24 mouse cellular contexts compared by ENCODE assay signal in the genomic region with DNA sequence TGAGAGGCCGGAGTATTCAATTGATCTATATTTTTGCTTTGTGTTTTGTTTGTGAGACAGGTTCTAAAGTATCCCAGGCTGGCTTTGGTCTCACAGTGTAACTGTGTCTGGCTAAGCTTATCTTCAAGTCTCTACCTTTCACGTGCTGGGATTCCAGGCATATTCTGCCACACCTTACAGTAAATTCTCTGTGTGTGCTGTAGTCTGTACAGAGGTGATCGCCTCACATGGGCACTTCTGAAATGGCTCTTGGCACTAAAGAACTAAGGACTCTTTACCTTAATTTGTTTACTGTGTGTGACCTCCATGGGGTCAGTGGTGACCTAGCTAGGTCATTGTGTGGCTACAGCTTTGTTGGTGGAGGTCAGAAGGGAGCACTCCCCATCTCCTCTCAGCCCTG. TPM values are rescaled to one million over a fixed set of nuclear protein-coding genes. Genes with fewer than 3 reads are reported as not detected.
DNase-seq lines count a peak whose midpoint lies in the region; ATAC-seq and TF ChIP-seq lines count a peak whose summit lies in the region.
"Had no signal": no experiment of that assay in that cellular context is flagged by ENCODE, and none has a peak within 500 bp of the region (broad histone marks: within the 10 kb centered on the region; RNA-seq: fewer than 3 reads in every experiment).

No protein-coding gene starts in this region.

- no peak overlapping the region for H3K27ac ChIP-seq in liver, postnatal 0 days (ENCODE audit: low read depth)
- peak overlapping the region; percentile 95 for H3K27ac ChIP-seq in spleen, adult 2 months (ENCODE audit: insufficient read depth, low read length)
- H3K27ac ChIP-seq in intestine, postnatal 0 days (ENCODE audit: low read depth, low read length): peak overlapping the region; percentile 82
- H3K27ac ChIP-seq in stomach, postnatal 0 days (replicated peaks): peak overlapping the region; percentile 67; the same call in 1 of the 2 replicates
- H3K27ac ChIP-seq: embryonic facial prominence, embryonic 12.5 days; forebrain, embryonic 12.5 days; heart, adult 2 months; hindbrain, embryonic 12.5 days; limb, embryonic 13.5 days; liver, embryonic 13.5 days had no signal

- TF ChIP-seq EP300 in liver, postnatal 0 days (IDR thresholded peaks at IDR 0.05; ENCODE audit: low read depth): no peak
- no peak for TF ChIP-seq EP300 in stomach, postnatal 0 days (optimal IDR thresholded peaks at IDR 0.05)

- H3K27me3 ChIP-seq in liver, postnatal 0 days (ENCODE audit: insufficient read depth, low read length): no peaks in the 10 kb centered on the region
- H3K27me3 ChIP-seq in spleen, adult 2 months (ENCODE audit: control insufficient read depth, insufficient read depth, low read length): no peaks in the 10 kb centered on the region
- H3K27me3 ChIP-seq in intestine, postnatal 0 days (replicated peaks; ENCODE audit: control insufficient read depth, insufficient read depth, low read length): no peaks in the 10 kb centered on the region
- H3K27me3 ChIP-seq in stomach, postnatal 0 days (ENCODE audit: control insufficient read depth, insufficient read depth, low read length): no peaks in the 10 kb centered on the region
- H3K27me3 ChIP-seq: CH12.LX; embryonic facial prominence, embryonic 12.5 days; forebrain, embryonic 12.5 days; hindbrain, embryonic 12.5 days; limb, embryonic 13.5 days; liver, embryonic 13.5 days; Patski had no signal

- no peak for TF ChIP-seq POLR2A in spleen, adult 2 months (IDR thresholded peaks at IDR 0.05; ENCODE audit: low read depth, low read length)

- ATAC-seq in liver, postnatal 0 days: peak; percentile 70
- ATAC-seq in intestine, postnatal 0 days: peak; percentile 89
- peak; percentile 89 for ATAC-seq in stomach, postnatal 0 days (ENCODE audit: low FRiP score, low TSS enrichment)
- ATAC-seq: Patski had no signal

- peaks cover 37% of the 10 kb centered on the region for H3K36me3 ChIP-seq in liver, postnatal 0 days (replicated peaks; ENCODE audit: insufficient read depth, low read length)
- peaks cover 6% of the 10 kb centered on the region; the same call in 1 of the 2 replicates for H3K36me3 ChIP-seq in spleen, adult 2 months (ENCODE audit: control insufficient read depth, insufficient read depth, low read length)
- peaks cover 43% of the 10 kb centered on the region for H3K36me3 ChIP-seq in intestine, postnatal 0 days (ENCODE audit: control insufficient read depth, insufficient read depth)
- H3K36me3 ChIP-seq in stomach, postnatal 0 days (ENCODE audit: control insufficient read depth, insufficient read depth, low read length): peaks cover 5% of the 10 kb centered on the region; the same call in 1 of the 2 replicates

- no peak for DNase-seq in liver, postnatal 0 days
- DNase-seq in liver: no peak
- no peak for DNase-seq in spleen, adult 2 months (ENCODE audit: low read depth in 1 of 2, low spot score in 2 of 2)
- DNase-seq in spleen, adult 18-20 months: no peak
- DNase-seq in stomach, postnatal 0 days (ENCODE audit: low spot score): peak; percentile 59
- DNase-seq in embryo, embryonic 11 days: no peak
- DNase-seq: adrenal gland, postnatal 36 days; cerebellum, adult 11-12 months; cerebellum, postnatal 10 days; gastrocnemius, postnatal 36 days; heart, adult 2 months; layer of hippocampus, postnatal 36 days; liver, embryonic 13.5 days; right cerebral cortex, adult 18-20 months; right cerebral cortex, postnatal 4 days; thymus, postnatal 25 days had no signal

- 75% methylated on average over 3 of the region's 3 CpGs for WGBS in liver, postnatal 0 days (ENCODE audit: insufficient replicate concordance)
- 71% methylated on average over 3 of the region's 3 CpGs for WGBS in spleen, adult 2 months
- 48% methylated on average over 3 of the region's 3 CpGs for WGBS in intestine, postnatal 0 days
- 70% methylated on average over 3 of the region's 3 CpGs for WGBS in stomach, postnatal 0 days

- H3K4me3 ChIP-seq in liver, postnatal 0 days (ENCODE audit: low read depth, low read length): no peak overlapping the region
- H3K4me3 ChIP-seq in spleen, adult 2 months (ENCODE audit: extremely low read depth, insufficient read depth, insufficient read length): no peak overlapping the region
- no peak overlapping the region for H3K4me3 ChIP-seq in intestine, postnatal 0 days (ENCODE audit: low read depth, low read length)
- H3K4me3 ChIP-seq in stomach, postnatal 0 days (ENCODE audit: low read depth, low read length): no peak overlapping the region
- H3K4me3 ChIP-seq: embryonic facial prominence, embryonic 12.5 days; forebrain, embryonic 12.5 days; heart, adult 2 months; hindbrain, embryonic 12.5 days; limb, embryonic 13.5 days; liver, embryonic 13.5 days had no signal

- H3K9ac ChIP-seq in liver, postnatal 0 days (replicated peaks): no peak overlapping the region
- H3K9ac ChIP-seq in intestine, postnatal 0 days (ENCODE audit: low read depth, low read length): no peak overlapping the region
- no peak overlapping the region for H3K9ac ChIP-seq in stomach, postnatal 0 days (ENCODE audit: low read length)
- H3K9ac ChIP-seq: embryonic facial prominence, embryonic 12.5 days; forebrain, embryonic 12.5 days; hindbrain, embryonic 12.5 days; limb, embryonic 13.5 days; liver, embryonic 13.5 days had no signal

- no peak for TF ChIP-seq CTCF in liver, postnatal 0 days (IDR thresholded peaks at IDR 0.05; ENCODE audit: low read depth)
- TF ChIP-seq CTCF in spleen, adult 2 months (IDR thresholded peaks at IDR 0.05; ENCODE audit: extremely low read depth, insufficient read depth, insufficient read length, insufficient replicate concordance): no peak
- no peak for TF ChIP-seq CTCF in intestine, postnatal 0 days (IDR thresholded peaks at IDR 0.05; ENCODE audit: low read depth)
- TF ChIP-seq CTCF in stomach, postnatal 0 days (IDR thresholded peaks at IDR 0.05; ENCODE audit: low read depth): no peak

- no peak overlapping the region for H3K4me2 ChIP-seq in liver, postnatal 0 days (ENCODE audit: low read depth, low read length)
- no peak overlapping the region for H3K4me2 ChIP-seq in intestine, postnatal 0 days (replicated peaks; ENCODE audit: low read depth)
- no peak overlapping the region for H3K4me2 ChIP-seq in stomach, postnatal 0 days (replicated peaks; ENCODE audit: low read depth)
- H3K4me2 ChIP-seq: embryonic facial prominence, embryonic 12.5 days; forebrain, embryonic 12.5 days; hindbrain, embryonic 12.5 days; limb, embryonic 13.5 days; liver, embryonic 13.5 days had no signal

- H3K4me1 ChIP-seq in liver, postnatal 0 days (ENCODE audit: insufficient read depth): peaks cover 10% of the 10 kb centered on the region; the same call in 1 of the 2 replicates
- peaks cover 34% of the 10 kb centered on the region for H3K4me1 ChIP-seq in spleen, adult 2 months (ENCODE audit: control insufficient read depth, insufficient read depth, insufficient read length)
- 0 out of 2 replicates have a peak, but pooled peaks cover 6% of the 10 kb centered on the region for H3K4me1 ChIP-seq in intestine, postnatal 0 days (replicated peaks; ENCODE audit: control insufficient read depth, insufficient read depth, low read length)
- no peaks in the 10 kb centered on the region for H3K4me1 ChIP-seq in stomach, postnatal 0 days (replicated peaks; ENCODE audit: control insufficient read depth, insufficient read depth)
- H3K4me1 ChIP-seq: embryonic facial prominence, embryonic 12.5 days; forebrain, embryonic 12.5 days; hindbrain, embryonic 12.5 days; limb, embryonic 13.5 days had no signal

- H3K9me3 ChIP-seq in liver, postnatal 0 days (ENCODE audit: low read length): no peaks in the 10 kb centered on the region
- H3K9me3 ChIP-seq in intestine, postnatal 0 days (ENCODE audit: control insufficient read depth): no peaks in the 10 kb centered on the region
- H3K9me3 ChIP-seq in stomach, postnatal 0 days (ENCODE audit: control insufficient read depth, low read length): no peaks in the 10 kb centered on the region
- H3K9me3 ChIP-seq: embryonic facial prominence, embryonic 12.5 days; forebrain, embryonic 12.5 days; G1E; hindbrain, embryonic 12.5 days; limb, embryonic 13.5 days; liver, embryonic 13.5 days had no signal

RNA-seq across cellular contexts. Expression of a gene that starts 15.9 kb away (rescaled TPM):
- polyA plus RNA-seq in liver, postnatal 0 days (2015; fragmentation: Nextera tagmentation; extraction: Ambion mirVana): 3.5 and 4.0 TPM in 2 replicates
- 2.0 and 2.2 TPM in 2 replicates for polyA plus RNA-seq in spleen, adult 2 months (2012; rRNA removed)
- 9.4 and 9.6 TPM in 2 replicates for polyA plus RNA-seq in intestine, postnatal 0 days (2015; fragmentation: Nextera tagmentation; extraction: Ambion mirVana)
- 6.1 and 6.3 TPM in 2 replicates for polyA plus RNA-seq in stomach, postnatal 0 days (2015; fragmentation: Nextera tagmentation; extraction: Ambion mirVana)

RNA-seq across cellular contexts. Expression of a gene that starts 16.3 kb away (rescaled TPM):
- 56.7 and 70.2 TPM in 2 replicates for polyA plus RNA-seq in liver, postnatal 0 days (2015; fragmentation: Nextera tagmentation; extraction: Ambion mirVana)
- 167 and 366 TPM in 2 replicates for polyA plus RNA-seq in spleen, adult 2 months (2012; rRNA removed)
- polyA plus RNA-seq in intestine, postnatal 0 days (2015; fragmentation: Nextera tagmentation; extraction: Ambion mirVana): 187 and 200 TPM in 2 replicates
- polyA plus RNA-seq in stomach, postnatal 0 days (2015; fragmentation: Nextera tagmentation; extraction: Ambion mirVana): 116 TPM in 2 replicates
